Mouse (Mus musculus) embryonic facial prominence, embryonic 13.5 days (tissue): ENCODE data around the gene Pnpla2. TPM values are rescaled to one million over a fixed set of nuclear protein-coding genes. Genes with fewer than 3 reads are reported as not detected.
A peak's percentile ranks its signal among the peaks of the same experiment; 100 is the strongest.

Source experiments
- ATAC-seq: fragments of 200-750 bp; cut with Nextera tagmentation; 2 replicates; pipeline ENCODE4 v1.8.0; 2017; ENCODE audit warnings: low read depth; ENCODE audit not compliant: insufficient number of reproducible peaks, insufficient read depth, low FRiP score, low TSS enrichment
- H3K27ac ChIP-seq: fragments of 300-500 bp; sonication (generic); 2 replicates; pipeline ENCODE4 v1.5.1; 2015; ENCODE audit warnings: moderate library complexity, mild to moderate bottlenecking, inconsistent platforms
- H3K27me3 ChIP-seq: fragments of 300-500 bp; sonication (generic); 2 replicates; pipeline ENCODE4 v1.6.1; 2015; ENCODE audit warnings: mild to moderate bottlenecking, inconsistent platforms
- H3K36me3 ChIP-seq: fragments of 300-500 bp; sonication (generic); 2 replicates; pipeline ENCODE4 v1.6.1; 2015; ENCODE audit warnings: mild to moderate bottlenecking, inconsistent platforms
- H3K4me1 ChIP-seq: fragments of 300-500 bp; sonication (generic); 2 replicates; pipeline ENCODE4 v1.6.1; 2015; ENCODE audit warnings: inconsistent platforms
- H3K4me2 ChIP-seq: fragments of 300-500 bp; sonication (generic); 2 replicates; pipeline ENCODE4 v1.6.1; 2015; ENCODE audit warnings: moderate library complexity, mild to moderate bottlenecking, inconsistent platforms
- H3K4me3 ChIP-seq: fragments of 300-500 bp; sonication (generic); 2 replicates; pipeline ENCODE4 v1.5.1; 2015; ENCODE audit warnings: mild to moderate bottlenecking, inconsistent platforms
- H3K9ac ChIP-seq: fragments of 300-500 bp; sonication (generic); 2 replicates; pipeline ENCODE4 v1.6.1; 2015; ENCODE audit warnings: mild to moderate bottlenecking, inconsistent platforms
- H3K9me3 ChIP-seq: fragments of 300-500 bp; sonication (generic); 2 replicates; pipeline ENCODE4 v1.6.1; 2016; ENCODE audit warnings: inconsistent platforms
- WGBS: fragments of 180-500 bp; shearing (Covaris S2); methylation state at CpG from one replicate; pipeline ENCODE4 v1.1.7; 2015; ENCODE audit warnings: mixed read lengths; 5-methylcytosine and 5-hydroxymethylcytosine counted together
- polyA plus RNA-seq: library from polyadenylated mRNA; unstranded; fragments of >200 nt; fragmentation: Nextera tagmentation; extraction: Ambion mirVana; gene quantifications from 2 replicates; pipeline ENCODE4 v1.2.1, GENCODE M21; 2015

Pnpla2 gene
- polyA plus RNA-seq, 1 experiment from 2014 or later, result 13.4 TPM

DNA sequence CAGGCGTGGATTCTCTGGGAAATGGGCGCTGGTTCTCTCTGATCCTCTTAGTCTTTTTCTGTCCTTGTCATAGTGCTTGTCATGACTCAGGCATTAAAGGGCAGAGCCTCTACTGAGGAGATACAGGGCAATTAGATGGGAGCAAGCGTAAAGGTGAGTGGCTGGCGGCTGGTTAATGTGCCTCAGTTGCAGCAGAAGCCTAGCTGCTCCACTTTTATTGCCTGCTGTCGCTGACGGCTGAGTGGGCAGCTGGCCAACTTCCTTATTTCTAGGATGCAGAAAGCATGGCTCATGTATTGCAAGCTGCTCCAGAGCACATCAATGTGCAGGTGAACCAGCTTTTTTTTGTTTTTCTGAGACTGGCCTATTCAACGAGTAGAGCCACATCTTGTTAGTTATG is 36.0 kb upstream of the Pnpla2 start:
- Histone ChIP-seq H3K27ac (no peak overlapping the region), H3K4me2 (no peak overlapping the region), H3K36me3 (no peaks in the 10 kb centered on the region), H3K4me3 (no peak overlapping the region), H3K4me1 (peaks cover 5% of the 10 kb centered on the region), H3K9ac (peak overlapping the region; percentile 11; the same call in 1 of the 2 replicates), H3K27me3 (no peaks in the 10 kb centered on the region), H3K9me3 (no peaks in the 10 kb centered on the region)
- ATAC-seq, result no peak
- 78% methylated on average over 7 of the region's 7 CpGs for WGBS

DNA sequence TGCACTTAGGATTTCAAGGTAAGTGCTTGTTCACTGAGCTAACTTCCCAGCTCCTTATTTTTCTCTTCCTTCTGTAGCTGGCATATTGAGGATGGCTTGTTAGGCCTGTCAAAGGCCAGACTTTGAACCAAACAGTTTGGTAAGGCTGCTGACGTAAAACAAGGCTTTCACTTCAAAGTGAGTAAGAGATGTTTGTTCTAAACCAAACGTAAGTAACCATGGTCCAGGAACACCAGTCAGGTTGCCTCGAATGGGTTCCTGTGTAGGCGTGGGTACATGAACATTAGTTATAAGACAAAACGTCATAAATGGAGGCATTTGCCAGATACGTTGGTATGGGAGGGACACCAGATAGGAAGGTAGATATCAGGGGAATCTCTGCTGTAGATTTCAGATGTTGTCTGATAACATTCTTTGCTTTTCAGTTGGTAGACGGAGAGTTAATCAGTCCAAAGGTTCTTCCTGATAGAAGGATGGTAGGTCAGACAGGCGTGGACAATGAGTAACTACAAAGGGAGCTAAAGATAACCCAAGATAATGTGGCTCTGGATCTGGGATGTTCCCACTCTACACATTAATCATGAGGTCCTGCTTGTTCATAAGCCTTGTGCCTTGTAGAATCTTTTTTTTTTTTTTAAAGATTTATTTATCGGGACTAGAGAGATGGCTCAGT is 34.8 kb upstream of the Pnpla2 start:
- H3K4me3 ChIP-seq, result no peak overlapping the region
- 82% methylated on average over 9 of the region's 9 CpGs for WGBS
- H3K27me3 ChIP-seq, result no peaks in the 10 kb centered on the region

DNA sequence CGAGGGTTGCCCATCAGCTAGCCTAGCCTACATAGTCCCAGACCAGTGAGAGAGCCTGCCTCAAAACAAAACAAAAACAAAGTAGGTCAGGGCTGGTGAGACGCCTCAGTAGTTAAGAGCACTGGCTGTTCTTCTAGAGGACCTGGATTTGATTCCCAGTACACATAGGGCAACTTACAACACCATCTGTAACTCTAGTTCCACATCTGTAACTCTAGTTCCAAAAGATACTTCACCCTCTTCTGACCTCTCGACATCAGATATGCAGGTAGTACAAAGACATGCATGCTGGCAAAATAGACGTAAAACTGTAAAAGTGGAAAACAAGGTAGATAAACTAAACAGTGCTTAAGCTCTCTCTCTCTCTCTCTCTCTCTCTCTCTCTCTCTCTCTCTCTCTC is 31.2 kb upstream of the Pnpla2 start:
- H3K9ac ChIP-seq, result no peak overlapping the region
- no peak overlapping the region for H3K27ac ChIP-seq
- 0 out of 2 replicates have a peak, but pooled peaks cover 4% of the 10 kb centered on the region for H3K4me1 ChIP-seq
- H3K4me2 ChIP-seq, result no peak overlapping the region
- 70% methylated on average over 4 of the region's 4 CpGs for WGBS
- H3K36me3 ChIP-seq, result no peaks in the 10 kb centered on the region
- H3K4me3 ChIP-seq, result no peak overlapping the region
- H3K9me3 ChIP-seq, result no peaks in the 10 kb centered on the region
- no peak for ATAC-seq
- no peaks in the 10 kb centered on the region for H3K27me3 ChIP-seq

More for the DNA sequence above, 34.8 kb upstream of the Pnpla2 start:
- Histone ChIP-seq H3K27ac (no peak overlapping the region), H3K9me3 (no peaks in the 10 kb centered on the region), H3K4me1 (no peaks in the 10 kb centered on the region), H3K36me3 (no peaks in the 10 kb centered on the region), H3K4me2 (no peak overlapping the region), H3K9ac (no peak overlapping the region)
- no peak for ATAC-seq

DNA sequence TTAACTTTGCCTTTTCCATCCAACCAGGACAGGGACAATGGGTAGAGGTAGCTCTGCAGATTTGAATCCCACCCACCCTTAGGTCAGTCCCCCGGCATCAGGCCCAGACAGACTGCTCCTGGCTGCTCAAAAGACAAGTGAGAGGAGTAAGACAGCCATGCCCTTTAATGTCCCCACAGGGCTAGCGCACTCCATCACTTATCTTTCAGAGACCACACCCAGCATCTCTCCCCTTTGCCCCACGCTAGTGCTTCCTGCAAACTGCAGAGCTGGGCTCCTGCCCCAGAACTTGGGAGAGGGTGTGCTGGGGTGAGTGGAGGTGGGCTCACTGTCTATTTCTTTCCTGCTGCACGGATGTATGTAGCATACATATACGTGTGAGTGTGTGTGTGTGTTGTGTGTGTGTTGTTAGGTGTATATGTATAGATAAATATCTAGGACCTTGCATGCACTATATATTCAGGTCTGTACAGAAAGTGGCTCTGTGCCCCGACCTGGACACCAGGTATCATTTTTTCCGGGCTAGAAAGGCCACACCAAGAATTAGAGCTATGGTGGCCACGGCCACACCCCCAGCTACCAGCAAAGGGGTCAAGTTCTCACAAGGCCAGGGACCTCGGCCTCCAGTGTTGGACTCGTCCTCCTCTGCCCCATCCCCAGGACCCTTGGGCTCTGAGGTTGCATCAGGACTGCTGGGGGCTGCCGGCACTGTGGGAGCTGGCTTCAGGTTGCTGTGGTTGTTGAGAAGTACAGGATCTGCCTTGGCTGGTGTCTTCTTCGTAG is 27.9 kb upstream of the Pnpla2 start:
- Histone ChIP-seq H3K9me3 (no peaks in the 10 kb centered on the region), H3K36me3 (peaks cover 21% of the 10 kb centered on the region), H3K27ac (no peak overlapping the region), H3K4me3 (no peak overlapping the region), H3K4me2 (no peak overlapping the region), H3K27me3 (no peaks in the 10 kb centered on the region), H3K4me1 (peaks cover 15% of the 10 kb centered on the region; the same call in 1 of the 2 replicates), H3K9ac (no peak overlapping the region)
- no peak for ATAC-seq
- 77% methylated on average over 12 of the region's 12 CpGs for WGBS

DNA sequence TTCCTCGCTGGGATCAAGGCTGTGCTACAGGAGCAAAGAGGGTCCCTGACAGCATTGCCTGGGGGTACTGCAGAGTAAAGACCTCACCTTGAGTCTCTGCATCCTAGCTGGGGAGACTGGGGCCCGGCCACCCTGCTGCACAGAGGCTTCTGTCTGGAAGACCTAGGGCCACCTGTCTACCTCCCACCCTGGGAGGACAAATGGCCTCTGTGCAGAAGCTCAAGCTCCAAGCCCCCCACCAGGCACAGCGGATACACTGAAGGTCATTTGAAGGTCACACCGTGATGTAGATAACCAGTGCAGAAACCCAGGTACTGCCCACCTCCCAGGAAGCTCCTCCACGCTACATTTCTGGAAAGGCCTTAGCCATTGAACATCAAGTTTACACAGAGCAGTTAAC is 26.3 kb upstream of the Pnpla2 start:
- Histone ChIP-seq H3K4me3 (peak overlapping the region; percentile 29), H3K27ac (no peak overlapping the region), H3K27me3 (no peaks in the 10 kb centered on the region), H3K4me1 (peaks cover 19% of the 10 kb centered on the region), H3K36me3 (peaks cover 36% of the 10 kb centered on the region), H3K9ac (peak overlapping the region; percentile 49; the same call in 1 of the 2 replicates), H3K9me3 (no peaks in the 10 kb centered on the region), H3K4me2 (peak overlapping the region; percentile 57)
- no peak for ATAC-seq
- 54% methylated on average over 5 of the region's 5 CpGs for WGBS

DNA sequence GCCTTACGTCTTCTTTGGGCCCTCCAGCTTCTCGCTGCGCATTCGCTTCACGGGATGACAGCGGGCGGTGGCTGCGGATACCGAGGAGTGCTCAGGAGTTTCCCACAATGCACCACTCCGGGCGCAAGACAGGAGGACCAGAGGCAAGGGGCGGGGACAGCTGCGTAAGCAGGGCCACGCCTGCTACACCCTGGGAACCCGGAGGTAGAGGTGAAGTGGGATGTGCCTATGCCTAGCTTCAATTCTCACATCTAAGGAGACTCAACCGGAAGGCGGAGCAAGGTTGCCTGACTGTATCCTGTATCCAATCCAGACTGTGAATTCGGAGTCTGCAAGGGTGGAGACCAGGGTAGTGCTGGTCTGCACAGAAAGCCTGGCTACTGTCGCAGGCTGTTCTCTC is 25.7 kb upstream of the Pnpla2 start, which contains the start of gene Cend1:
TSS of gene Cend1 (minus strand) at position 182 of the 400 bp plus-strand sequence.
- Histone ChIP-seq H3K36me3 (peaks cover 38% of the 10 kb centered on the region), H3K27me3 (no peaks in the 10 kb centered on the region), H3K4me1 (peaks cover 25% of the 10 kb centered on the region), H3K4me2 (peak within 1 kb of the TSS; percentile 57), H3K27ac (no peak within 1 kb of the TSS), H3K9ac (peak within 1 kb of the TSS; percentile 49), H3K4me3 (peak within 1 kb of the TSS; percentile 29), H3K9me3 (no peaks in the 10 kb centered on the region)
- ATAC-seq, result no peak
- WGBS, result 2% methylated on average over 19 of the region's 19 CpGs

DNA sequence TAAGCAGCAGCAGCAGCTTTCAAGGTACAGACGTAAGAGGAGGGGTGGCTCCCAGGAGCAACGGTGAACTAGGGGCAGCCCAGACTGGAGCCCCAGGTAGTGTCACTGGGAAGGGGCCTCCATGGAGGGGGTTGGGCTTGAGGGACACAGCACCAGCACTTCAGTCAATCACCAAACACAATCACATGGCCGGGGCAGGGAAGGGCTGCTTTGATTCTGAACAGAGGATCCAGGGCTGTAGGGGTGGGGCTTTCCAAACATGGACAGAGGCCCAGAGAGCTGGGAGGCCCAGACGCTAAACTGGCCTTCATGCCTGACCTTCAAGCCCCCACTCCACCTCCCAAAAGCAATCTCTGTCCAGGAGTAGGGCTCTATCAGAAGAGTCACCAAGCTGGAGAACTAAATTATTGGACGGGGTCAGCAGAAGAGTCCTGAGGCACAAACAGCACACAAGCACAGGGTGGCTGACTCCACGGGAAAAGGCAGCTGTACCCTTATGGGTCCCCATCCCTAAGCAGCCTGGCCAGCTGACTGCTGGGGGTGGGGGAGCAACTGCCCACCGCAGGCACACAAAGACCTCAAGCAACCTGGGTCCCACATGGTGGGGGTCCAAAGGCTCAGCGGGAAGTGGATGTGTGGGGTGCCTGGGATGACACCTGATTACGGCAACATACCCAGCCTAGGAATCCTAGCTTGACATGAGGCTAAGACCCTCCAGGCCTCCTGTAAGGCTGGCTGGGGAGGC is 25.0 kb upstream of the Pnpla2 start:
- H3K4me3 ChIP-seq, result peak overlapping the region; percentile 29; the same call in 1 of the 2 replicates
- H3K27ac ChIP-seq, result no peak overlapping the region
- H3K9me3 ChIP-seq, result no peaks in the 10 kb centered on the region
- 68% methylated on average over 9 of the region's 9 CpGs for WGBS
- peak overlapping the region; percentile 57 for H3K4me2 ChIP-seq
- H3K4me1 ChIP-seq, result peaks cover 32% of the 10 kb centered on the region
- H3K36me3 ChIP-seq, result peaks cover 38% of the 10 kb centered on the region
- no peaks in the 10 kb centered on the region for H3K27me3 ChIP-seq
- ATAC-seq, result no peak
- H3K9ac ChIP-seq, result peak overlapping the region; percentile 49; the same call in 1 of the 2 replicates

DNA sequence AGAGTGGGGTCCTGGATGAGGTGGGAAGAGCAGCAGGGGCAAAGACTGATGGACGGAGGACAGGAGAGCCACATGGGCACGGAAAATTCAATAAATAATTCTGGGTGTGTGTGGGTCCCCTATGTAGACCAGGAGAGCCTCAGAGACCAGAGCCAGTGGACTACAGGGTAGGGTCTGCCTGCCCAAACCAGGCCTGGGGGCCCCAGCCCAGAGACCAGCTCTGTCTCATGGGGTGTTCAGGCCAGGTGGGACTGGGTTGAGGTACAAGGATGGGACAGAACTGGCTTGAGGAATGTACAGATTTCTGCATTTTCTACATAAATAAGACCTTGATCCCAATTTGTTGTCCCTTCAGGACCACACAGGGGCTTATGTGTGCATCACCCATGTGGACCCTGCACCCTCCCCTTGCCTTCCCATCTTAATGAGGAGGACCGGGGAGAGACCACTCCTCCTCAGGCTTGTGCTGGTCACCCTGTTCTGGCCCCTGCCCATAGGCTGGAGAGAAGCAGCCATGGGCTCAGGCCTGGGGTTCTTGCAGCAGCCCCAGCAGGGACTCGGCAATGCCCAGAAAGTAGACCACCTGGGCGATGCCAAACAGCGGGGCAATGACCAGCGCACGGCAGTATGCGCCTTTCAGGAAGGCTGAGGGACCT is 24.3 kb upstream of the Pnpla2 start:
- 95% methylated on average over 9 of the region's 9 CpGs for WGBS
- H3K4me3 ChIP-seq, result no peak overlapping the region
- H3K27me3 ChIP-seq, result no peaks in the 10 kb centered on the region
- no peak overlapping the region for H3K9ac ChIP-seq
- ATAC-seq, result no peak
- peaks cover 38% of the 10 kb centered on the region for H3K36me3 ChIP-seq
- no peak overlapping the region for H3K27ac ChIP-seq
- H3K4me2 ChIP-seq, result no peak overlapping the region
- H3K9me3 ChIP-seq, result no peaks in the 10 kb centered on the region
- H3K4me1 ChIP-seq, result peaks cover 38% of the 10 kb centered on the region

DNA sequence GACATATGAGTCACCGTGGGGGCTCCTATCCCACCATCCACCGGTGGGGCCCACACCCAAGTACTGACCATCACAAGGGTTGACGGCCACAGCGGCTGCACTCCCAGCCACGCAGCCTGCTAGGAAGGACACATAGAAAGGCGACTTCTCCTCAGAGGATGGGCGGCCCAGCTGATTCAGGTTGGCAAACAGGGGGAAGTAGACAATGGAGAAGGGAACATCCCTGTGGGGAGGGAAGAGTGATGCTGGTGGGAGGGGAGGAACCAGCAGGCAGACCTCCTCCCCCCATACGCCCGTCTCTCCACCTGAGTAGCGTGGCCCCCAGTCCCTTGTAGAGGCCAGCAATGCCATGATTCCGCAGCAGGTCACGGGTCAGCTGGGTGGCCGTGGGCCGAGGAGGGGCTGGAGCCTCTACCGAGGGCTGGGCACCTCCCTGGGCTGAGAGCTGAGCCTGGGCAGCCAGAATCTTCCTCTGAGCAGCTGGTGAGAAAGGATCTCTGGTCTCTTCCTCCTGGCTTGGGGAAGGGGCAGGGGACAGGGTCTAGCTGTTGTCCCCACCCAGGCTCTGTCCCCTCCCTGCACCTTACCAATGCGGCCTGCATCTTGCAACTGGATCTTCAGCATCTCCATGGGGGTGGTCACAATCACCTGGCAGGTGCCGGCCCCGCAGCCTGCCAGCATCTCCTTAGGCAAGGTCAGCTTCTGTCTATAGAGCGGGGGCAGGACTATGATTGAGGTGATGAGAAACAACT is 23.4 kb upstream of the Pnpla2 start:
- Histone ChIP-seq H3K36me3 (peaks cover 38% of the 10 kb centered on the region), H3K9me3 (no peaks in the 10 kb centered on the region), H3K4me1 (peaks cover 47% of the 10 kb centered on the region), H3K9ac (no peak overlapping the region), H3K27ac (no peak overlapping the region), H3K4me2 (no peak overlapping the region), H3K27me3 (no peaks in the 10 kb centered on the region), H3K4me3 (no peak overlapping the region)
- ATAC-seq, result no peak
- WGBS, result 95% methylated on average over 19 of the region's 19 CpGs

DNA sequence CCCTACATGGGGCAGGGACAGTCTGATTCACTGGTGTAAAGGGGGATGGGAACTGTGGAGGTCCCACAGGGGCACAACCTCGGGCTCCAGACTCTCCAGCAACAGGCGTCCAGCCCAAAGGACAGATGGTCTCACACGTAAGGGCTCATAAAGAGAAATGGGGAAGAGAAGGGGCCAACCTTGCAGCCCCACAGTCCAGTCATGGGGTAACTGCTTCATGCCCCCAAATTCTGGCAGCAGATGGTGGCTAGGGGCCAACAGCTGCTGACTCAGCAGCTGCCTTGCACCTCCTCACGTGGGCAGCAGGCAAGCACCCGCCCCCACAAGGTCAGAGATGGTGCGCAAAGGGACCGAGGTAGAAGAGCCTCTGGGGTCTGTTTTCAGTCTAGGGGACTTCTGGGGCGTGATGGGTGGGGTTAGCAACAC is 22.8 kb upstream of the Pnpla2 start:
- WGBS, result 87% methylated on average over 8 of the region's 8 CpGs
- Histone ChIP-seq H3K4me3 (no peak overlapping the region), H3K4me2 (no peak overlapping the region), H3K27ac (no peak overlapping the region), H3K9me3 (no peaks in the 10 kb centered on the region), H3K27me3 (no peaks in the 10 kb centered on the region), H3K4me1 (peaks cover 53% of the 10 kb centered on the region), H3K36me3 (peaks cover 38% of the 10 kb centered on the region), H3K9ac (no peak overlapping the region)
- ATAC-seq, result no peak
